Mouse (Mus musculus): ENCODE data around the gene Parn.

The Parn gene

DNA sequence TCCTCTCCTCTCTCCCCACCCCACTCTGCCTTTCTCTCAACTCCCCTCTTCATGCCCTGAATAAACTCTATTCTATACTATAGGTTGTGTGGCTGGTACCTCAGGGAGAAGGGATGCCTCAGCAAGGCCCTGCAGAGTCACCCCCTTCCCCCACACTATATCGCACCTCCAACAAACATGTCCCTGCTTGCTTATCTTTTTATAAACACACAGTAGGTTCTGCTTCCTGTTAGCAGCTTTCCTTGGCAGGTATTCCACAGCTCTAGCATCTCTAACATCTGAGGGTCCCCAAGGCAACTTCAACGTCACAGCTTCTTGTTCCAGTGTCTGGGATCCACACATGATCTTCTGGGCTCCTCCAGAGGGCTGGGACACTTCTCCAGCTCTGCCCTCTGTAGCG lies 117.3 kb downstream of the Parn start:
- DNase-seq (ENCODE audit: low spot score), result no peak

DNA sequence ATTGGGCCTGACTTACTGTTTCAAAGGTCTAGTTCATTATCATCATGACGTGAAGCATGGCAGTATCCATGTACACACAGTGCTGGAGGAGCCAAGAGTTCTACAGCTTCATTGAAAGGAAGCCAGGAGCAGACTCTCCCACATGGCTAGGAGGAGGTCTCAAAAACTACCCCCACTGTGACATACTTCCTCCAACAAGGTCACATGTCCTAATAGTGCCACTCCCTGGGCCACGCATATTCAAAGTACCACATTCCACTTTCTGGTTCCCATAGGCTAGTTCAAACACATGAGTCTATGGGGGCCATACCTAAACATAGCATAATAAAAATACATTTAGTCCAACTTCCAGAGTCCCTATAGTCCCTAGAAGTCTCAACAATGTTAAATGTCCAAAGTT lies 118.0 kb downstream of the Parn start:
- DNase-seq (ENCODE audit: low spot score), result no peak

DNA sequence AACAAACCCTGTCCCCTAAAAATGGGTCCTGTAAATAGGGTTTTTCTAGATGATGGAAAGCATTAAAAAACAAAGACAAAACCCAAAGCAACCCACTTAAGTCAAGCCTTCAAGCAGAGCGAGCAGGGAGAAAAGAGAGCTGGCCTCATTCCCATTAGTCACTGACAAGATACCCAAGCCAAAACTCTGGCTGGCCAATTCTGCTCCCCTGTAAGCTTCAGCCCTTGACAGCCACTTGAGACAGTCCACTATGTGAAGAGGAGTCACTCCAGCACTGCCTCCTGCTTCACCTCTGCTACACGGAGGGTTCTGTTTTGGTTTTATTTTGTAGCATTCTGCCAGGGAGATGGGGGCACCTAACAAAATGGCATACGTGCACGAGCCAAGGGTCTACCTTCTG lies 126.2 kb downstream of the Parn start:
- DNase-seq (ENCODE audit: low spot score), result no peak

DNA sequence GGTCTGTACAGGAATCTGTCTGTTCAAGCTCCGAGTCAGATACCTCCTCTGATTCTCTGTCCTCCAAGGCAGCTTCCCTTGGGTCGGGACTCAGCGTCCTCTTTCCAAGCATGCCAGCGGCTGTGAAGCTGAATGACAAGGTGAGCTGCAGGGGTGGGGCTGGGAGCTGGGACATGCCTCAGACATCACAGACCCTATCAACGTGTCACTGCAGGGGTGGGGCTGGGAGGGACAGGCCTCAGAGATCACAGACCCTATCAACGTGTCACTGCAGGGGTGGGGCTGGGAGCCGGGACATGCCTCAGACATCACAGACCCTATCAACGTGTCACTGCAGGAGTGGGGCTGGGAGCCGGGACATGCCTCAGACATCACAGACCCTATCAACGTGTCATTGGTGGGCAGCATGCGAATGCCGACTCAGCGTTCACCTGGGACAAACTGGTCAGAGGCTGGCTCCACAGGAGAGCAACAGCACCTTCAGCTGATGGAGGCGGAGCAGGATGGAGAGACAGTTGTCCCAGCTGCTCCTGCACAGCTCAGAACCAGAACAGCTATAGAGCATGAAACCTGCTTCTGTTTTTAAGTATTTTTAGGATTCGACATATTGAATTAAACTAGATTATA lies 126.7 kb downstream of the Parn start:
- no peak for DNase-seq (ENCODE audit: low spot score)

DNA sequence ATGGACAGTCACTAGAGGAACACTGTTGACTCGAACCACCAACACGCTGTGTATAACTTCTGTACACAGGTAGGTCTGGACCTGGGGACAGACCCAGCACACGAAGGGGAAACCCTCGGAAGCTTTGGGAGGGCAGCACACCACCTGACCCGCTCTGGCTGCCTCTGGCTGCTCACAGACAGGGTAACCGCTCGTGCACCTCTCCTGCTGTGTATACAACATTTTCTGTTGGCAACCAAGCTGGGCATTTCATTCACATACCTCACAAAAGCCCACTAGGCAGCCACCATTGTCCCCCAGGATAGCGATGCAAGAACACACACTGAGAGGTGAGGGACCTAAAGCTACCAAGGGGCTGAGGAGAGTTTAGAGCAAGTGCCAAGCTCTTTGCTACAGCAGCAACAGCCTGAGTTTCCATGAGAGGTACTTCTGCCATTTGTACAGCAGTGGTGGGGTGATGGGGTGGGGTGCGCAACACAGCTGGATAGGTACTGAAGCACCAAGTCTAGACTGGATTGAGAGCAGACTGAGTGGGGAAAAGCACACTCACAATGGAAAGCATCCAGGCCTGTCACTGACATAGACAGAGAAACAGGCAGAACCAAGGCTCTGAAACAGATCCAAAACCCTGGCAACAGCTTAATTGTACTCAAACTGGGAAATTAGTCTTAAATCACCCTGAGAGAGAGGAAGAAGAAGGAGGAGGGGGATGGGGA lies 128.9 kb downstream of the Parn start:
- DNase-seq (ENCODE audit: low spot score), result no peak

DNA sequence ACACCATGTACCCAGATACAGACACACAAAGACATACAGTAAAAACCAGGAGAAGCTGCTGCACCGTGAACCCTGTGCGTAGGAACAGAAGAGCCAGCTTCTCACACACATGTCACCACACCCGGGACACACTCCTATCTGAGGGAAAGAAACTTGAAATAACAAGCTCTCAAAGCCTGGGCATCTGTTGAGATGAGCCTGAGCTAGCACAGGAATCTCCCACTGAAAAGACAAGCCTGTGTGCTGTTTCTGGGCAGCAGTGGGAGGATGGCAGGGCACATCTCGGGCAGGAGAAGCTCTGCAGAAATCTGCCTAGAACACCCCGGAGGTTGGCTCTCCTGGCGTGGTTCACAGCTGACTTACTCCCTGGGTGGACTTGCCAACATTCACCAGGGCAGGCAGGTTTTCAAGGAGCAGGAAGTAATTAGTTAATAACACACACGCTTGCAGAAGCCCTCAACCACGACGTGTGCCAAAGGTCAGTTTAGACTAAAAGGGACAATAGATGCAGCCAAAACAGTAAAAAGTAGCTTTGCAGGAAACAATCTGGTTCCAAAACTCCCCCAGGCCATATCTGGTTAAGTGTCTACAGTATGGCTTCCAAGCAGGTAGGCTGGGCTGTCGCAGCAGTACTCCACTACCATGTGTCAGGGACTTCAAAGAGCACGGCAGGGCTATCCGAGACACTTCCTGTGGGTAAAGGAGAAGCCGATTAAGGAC lies 129.6 kb downstream of the Parn start:
- DNase-seq (ENCODE audit: low spot score), result no peak

DNA sequence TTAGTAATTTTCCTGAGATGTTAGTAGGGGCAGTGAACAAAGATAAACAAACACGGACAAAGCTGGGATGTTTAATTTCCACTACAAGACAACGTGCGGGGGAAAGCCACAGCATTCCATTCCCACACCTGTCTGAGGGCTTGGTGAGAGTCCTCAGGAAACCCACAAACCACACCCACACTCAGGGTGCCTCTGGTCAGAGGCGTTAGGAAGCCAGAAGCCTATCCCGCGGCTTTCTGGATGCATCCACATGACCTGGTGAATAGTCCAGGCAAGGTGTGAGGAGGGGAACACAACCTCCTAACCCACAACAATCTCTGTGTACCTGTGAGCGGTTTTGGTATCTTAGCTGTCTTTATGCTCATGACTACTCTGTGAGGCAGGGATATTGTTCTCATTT lies 131.6 kb downstream of the Parn start:
- DNase-seq (ENCODE audit: low spot score), result no peak

DNA sequence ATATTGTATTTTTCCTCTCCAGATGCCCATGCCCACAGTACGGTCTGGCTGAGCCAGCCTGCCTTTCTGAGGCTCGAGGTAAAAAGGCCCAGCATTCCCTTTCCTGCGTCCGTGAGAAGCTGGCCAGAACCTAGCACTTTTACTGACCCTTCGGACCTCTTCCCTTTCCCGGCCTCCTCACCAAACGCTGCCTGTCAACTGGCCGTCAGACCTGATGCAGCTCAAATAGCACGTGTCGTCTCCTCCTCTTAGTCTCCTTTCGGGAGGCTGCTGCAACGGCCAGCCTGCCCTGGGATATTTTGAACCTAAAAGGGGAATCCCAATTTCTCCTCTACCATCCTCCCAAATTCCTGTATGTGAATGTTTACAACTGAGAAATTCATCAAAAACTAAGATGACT lies 132.1 kb downstream of the Parn start:
- DNase-seq (ENCODE audit: low spot score), result no peak

DNA sequence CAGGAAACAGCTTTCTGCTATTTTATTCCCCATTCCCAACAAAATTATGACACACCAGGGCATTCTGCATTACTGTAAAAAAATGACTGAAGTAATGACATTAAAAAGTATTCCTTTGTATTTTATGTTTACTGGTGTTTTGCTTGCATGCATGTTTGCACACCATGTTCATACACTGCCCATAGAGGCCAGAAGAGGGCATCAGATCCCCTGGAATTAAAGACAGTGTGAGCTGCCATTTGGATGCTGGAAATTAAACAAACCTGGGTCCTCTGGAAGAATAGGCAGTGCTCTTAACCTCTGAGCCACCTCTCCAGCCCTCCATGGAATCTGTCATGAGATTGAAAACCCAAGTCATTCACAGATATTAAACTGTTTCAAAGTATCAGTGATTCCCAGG lies 135.1 kb downstream of the Parn start:
- DNase-seq (ENCODE audit: low spot score), result peak; percentile 30

DNA sequence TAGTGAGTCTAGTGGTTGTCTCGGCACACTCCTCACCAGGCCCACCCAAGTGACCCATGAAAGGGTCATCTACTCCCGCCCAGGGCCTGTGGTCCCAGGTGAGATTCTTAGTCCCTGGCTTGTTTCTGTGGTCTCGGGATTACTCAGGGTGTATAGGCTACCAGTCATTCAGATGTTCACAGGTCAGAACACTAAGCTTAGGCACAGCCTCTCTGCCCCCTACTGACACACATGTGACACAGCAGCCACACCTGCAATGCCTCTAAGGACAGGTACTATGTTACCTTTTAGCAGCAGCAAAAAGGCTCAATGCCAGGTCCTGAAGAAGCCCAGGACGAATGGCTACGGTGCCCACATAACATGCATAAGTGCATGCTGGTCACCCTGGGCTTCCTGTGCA lies 136.7 kb downstream of the Parn start:
- DNase-seq (ENCODE audit: low spot score), result no peak

DNA sequence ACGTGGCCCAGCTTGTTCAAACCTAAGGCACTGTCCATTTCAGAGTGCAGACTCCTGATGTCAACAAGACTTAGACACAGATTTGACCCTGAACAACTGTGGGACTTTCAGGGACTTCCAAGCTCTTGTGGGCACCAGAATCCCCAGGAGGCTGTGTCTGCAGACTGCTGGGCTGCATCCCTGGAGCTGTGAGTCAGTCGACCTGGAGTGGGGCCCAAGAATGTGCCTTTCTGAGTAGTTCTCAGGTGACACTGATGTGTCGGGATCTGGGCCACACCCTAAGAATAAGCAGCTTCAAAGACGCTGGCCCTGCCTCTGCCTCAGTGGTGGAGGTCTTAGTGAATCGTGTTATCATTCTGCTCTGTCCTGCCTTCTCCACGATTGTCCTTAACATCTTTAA lies 146.6 kb downstream of the Parn start:
- no peak for DNase-seq (ENCODE audit: low spot score)

DNA sequence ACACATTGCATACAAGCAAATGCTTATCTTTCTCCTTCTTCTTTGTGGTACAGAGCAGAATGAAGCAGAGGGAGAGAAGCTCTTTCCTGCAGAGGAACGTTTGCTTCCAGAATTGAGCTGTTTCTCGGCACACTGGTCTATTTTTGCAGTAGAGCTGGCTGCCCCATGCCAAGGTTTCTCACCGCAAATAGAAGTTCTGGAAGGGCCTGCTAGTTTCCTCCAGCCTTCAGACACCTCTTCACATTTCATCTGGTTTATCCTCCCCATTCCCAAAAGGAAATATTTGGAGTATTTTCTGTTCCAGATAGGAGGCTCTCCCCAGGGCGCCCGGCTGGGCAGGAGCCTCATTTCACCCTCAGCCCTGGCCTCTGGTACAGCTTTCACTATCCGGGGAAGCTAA lies 147.7 kb downstream of the Parn start:
- DNase-seq (ENCODE audit: low spot score), result no peak

DNA sequence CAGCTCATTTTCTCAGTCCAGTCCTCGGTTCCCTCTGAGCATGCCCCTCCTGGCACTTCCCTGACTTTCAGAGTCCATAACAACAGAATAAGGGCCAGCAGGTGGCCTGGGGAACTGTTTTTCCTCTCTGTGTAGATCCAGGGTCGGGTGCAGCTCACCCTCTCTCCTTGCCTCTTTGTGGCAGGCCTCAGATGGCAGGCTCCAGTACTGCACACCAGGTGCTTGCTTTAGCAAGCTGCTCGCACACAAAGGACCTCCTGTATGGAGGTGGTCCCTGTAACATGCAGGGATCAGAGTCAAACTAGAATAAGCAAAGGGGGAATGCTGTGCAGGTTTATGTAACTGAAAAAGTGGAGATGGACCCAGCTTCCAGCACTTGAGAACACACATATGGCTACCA lies 151.8 kb downstream of the Parn start:
- no peak for DNase-seq (ENCODE audit: low spot score)

DNA sequence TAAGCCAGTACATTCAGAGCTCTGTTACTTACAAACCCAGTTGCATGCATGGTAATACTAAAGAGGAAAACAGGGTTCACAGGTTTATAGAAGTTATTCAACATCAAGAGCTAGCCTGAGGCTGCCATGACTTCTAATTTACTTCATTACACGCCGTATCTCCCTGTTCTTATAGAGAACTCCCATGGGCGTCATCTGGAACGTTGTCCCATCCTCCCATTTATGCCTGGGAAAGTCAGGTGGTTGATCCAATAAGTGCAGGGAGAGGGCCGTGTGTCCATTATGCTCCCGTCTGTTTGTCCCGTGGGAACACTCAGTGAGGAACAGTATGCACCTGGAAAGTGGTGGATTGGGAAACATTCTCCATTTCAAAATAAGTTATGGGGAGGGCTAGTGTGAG lies 152.4 kb downstream of the Parn start:
- no peak for DNase-seq (ENCODE audit: low spot score)

DNA sequence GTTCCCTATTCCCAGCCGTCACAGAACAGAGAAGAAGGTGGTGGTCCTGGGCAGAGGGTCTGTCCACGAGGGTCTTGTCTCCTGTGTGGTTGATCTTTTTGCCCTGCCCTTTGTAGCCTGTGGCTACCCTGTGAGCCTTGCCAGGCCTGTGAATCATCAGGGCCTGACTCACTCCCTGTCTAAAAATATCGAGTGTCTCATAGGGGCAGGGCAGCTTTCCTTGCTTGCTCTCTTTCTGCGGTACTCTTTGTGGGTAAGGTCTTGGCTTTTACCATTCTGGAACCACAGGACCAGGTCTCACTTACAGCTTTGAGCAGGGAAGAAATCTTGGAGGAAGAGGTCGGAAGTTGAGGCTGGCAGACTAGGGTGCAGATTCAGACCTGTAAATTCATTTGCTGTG lies 162.9 kb downstream of the Parn start:
- no peak for DNase-seq (ENCODE audit: low spot score)

DNA sequence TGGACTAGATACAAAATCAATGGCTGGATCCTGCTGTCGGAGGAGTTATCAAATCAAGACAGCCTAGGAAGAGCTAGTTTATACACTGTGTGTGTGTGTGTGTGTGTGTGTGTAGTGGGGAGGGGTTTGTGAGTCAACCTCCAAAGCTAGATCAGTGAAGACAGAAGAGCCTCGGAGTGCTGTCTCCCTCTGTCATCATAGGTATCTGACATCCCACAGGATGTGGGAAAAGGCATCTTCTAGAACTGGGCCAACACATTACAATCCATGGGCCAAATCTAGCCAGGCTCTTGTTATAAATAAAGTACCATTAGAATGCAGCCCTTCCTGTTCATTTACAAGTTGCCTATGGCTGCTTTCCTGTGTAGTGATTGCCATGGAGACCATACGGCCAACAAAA lies 163.5 kb downstream of the Parn start:
- no peak for DNase-seq (ENCODE audit: low spot score)

DNA sequence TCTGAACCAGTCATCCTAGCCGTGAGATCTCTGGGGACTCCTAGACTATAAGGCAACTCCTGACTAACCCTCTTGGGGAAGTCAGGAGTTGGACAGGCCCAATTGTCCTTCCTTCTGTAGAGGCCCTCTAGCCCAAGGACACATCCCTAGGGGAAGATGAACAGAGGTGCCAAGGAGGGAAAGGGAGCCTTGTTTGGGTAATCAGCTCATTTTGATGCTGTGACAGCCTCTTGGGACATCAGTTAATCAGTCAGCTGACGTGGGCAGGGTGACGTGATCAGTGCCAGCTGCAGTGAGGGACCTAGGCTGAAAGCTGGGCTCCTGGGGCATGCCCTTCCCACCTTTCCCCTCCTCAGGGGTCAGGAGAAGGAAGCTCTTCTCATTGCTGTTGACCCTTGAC lies 169.0 kb downstream of the Parn start:
- DNase-seq (ENCODE audit: low spot score), result no peak

DNA sequence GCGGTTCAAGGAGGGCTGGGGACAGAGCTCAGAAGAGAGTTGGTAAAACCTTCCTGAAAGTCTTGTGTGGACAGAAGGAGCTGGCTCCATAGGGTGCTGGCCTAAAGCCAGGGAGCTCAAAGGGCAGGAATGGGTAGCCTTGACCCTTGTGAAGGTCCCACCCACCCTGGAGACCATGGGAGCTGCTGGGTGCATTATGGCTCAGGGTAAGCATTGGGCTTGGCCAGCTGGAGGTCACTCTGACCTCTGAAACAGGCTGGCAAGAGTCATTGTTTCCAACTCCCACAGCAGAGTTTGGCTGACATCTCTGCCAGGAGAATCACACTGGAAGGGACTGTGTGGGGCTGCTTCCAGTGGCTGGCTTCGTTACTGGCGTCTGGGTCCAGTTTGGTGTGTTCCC lies 174.0 kb downstream of the Parn start:
- no peak for DNase-seq (ENCODE audit: low spot score)

DNA sequence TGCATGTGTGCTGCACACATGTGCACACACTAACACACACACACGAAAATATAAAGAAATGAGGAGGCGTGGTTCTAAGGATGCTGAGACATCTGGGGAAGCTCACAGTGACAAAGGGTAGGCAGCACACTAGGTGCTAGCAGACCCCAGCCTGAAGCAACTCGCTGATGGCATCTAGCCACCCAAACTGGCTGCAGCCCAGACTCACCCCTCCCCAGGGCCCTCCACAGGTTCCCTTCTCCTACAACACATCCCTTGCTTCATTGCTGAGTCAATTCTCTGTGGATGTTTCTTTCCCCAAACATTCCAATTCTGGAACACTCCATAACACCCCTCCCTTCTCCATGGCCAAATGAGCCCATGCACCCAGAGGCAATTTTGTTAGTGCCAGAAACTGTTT lies 175.0 kb downstream of the Parn start:
- no peak for DNase-seq (ENCODE audit: low spot score)

DNA sequence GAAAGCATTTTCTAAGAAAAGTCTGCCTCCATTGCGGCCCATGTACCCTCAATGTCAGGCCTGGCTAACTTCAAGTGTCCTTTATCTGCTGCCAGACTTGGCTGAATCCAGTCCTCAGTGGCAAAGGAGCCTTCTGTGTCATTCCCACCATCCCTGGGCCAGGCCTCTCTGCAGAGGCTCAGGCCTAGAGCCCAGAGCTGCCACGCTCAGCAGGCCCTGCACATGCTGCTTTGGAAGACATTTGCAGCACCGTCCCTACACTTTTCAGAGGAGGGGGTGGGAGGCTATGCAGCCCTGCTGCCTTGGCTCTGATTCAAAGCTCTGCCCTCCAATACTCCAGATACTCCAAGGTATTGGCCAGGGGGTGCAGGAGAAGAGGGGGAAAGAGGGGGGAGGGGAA lies 176.2 kb downstream of the Parn start:
- no peak for DNase-seq (ENCODE audit: low spot score)

Measured in layer of hippocampus, adult 11-12 months (tissue).